18 mouse cellular contexts compared by ENCODE assay signal in genomic region chr10:13769789-13770188, GRCm38 (mm10).
"Had no signal": no experiment of that assay in that cellular context is flagged by ENCODE, and none has a peak within 500 bp of the region (broad histone marks: within the 10 kb centered on the region; RNA-seq: fewer than 3 reads in every experiment).

No protein-coding gene starts in this region.

- H3K4me3 ChIP-seq: limb, embryonic 12.5 days; liver, embryonic 13.5 days; lung, embryonic 15.5 days; midbrain, embryonic 13.5 days; myocyte; neural tube, embryonic 15.5 days; stomach, embryonic 15.5 days had no signal

- H3K9ac ChIP-seq: limb, embryonic 12.5 days; liver, embryonic 13.5 days; liver, postnatal 0 days; lung, embryonic 15.5 days; midbrain, embryonic 13.5 days; neural tube, embryonic 15.5 days; stomach, embryonic 15.5 days had no signal

- H3K4me2 ChIP-seq: limb, embryonic 12.5 days; liver, embryonic 13.5 days; lung, embryonic 15.5 days; midbrain, embryonic 13.5 days; neural tube, embryonic 15.5 days; stomach, embryonic 15.5 days had no signal

- H3K36me3 ChIP-seq: limb, embryonic 12.5 days; liver, embryonic 13.5 days; lung, embryonic 15.5 days; midbrain, embryonic 13.5 days; neural tube, embryonic 15.5 days; stomach, embryonic 15.5 days had no signal

- DNase-seq: kidney, adult 9 months; kidney, postnatal 36 days; layer of hippocampus, adult 9-11 months; layer of hippocampus, postnatal 36 days; liver; liver, embryonic 13.5 days; liver, postnatal 0 days; lung, postnatal 14 days; spleen, adult 18-20 months; thymus, adult 2 months; thymus, postnatal 25 days had no signal

- H3K9me3 ChIP-seq: limb, embryonic 12.5 days; liver, embryonic 13.5 days; lung, embryonic 15.5 days; midbrain, embryonic 13.5 days; neural tube, embryonic 15.5 days; stomach, embryonic 15.5 days had no signal

- H3K4me1 ChIP-seq: limb, embryonic 12.5 days; liver, embryonic 13.5 days; lung, embryonic 15.5 days; midbrain, embryonic 13.5 days; neural tube, embryonic 15.5 days; stomach, embryonic 15.5 days had no signal

- ATAC-seq: liver, postnatal 0 days; midbrain, embryonic 13.5 days had no signal

- H3K27me3 ChIP-seq: limb, embryonic 12.5 days; liver, embryonic 13.5 days; lung, embryonic 15.5 days; midbrain, embryonic 13.5 days; neural tube, embryonic 15.5 days; stomach, embryonic 15.5 days had no signal

- H3K27ac ChIP-seq: kidney, postnatal 0 days; limb, embryonic 12.5 days; liver, embryonic 13.5 days; lung, embryonic 15.5 days; midbrain, embryonic 13.5 days; neural tube, embryonic 15.5 days; stomach, embryonic 15.5 days had no signal
